7 mouse cellular contexts compared by ENCODE assay signal in the genomic region with DNA sequence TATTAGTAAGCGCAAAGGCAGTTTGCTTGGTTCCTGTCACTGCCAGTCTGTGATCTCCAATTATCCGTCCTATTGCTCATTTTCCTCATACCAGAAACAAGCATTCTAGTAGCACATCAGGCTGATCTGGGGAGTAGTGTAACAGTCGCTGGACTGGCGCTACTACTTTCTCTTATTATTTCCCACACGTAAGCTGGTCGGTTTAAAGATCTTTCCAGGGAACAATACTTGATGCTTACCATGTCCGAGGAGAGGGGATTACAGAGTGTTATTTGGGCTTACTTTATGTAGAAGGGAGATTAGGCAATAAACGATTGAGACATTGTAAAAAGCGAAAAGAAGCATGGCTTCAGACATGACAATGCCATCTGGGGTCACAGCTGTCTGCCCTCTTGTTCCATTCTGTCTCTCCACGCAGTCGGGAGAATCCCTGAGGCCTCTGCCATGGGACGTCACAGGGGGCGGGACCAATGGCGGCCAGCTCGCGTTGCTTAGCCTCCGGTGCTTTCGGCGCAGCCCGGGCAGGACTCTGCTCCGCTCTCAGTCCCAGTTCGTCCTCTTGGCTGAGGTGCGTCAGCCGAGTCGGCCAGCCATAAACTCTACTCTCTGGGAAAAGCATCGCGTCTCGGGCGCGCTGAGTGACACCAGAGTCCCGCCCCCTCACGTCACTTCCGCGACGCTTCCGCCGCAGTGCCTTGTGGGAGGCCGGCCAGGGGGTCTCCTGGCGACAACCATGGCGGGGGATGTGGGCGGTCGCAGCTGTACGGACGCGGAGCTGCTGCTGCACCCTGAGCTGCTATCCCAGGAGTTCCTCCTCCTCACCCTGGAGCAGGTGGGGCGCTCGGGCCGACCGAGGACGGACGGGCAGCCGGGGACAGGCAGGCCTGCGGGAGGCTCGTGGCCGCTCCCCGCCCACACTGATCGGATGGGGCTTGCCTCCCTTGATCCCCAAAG. TPM values are rescaled to one million over a fixed set of nuclear protein-coding genes. Genes with fewer than 3 reads are reported as not detected.
DNase-seq lines count a peak whose midpoint lies in the region; ATAC-seq lines count a peak whose summit lies in the region.

A gene (minus strand): TSS at position 607 of the 954 bp plus-strand sequence.
A gene (plus strand): TSS at position 680 of the 954 bp plus-strand sequence.

- 1% methylated on average over 57 of the region's 57 CpGs for WGBS in intestine, embryonic 15.5 days
- under 1% methylated on average over 57 of the region's 57 CpGs for WGBS in midbrain, embryonic 11.5 days

- intact Hi-C loops in gastrocnemius, postnatal 36 days (cut with DNase I) = no loop called here
- intact Hi-C loops in left cerebral cortex, postnatal 36 days (cut with DNase I) = no loop called here

- peak within 1 kb of the TSS; percentile 100 for H3K27ac ChIP-seq in intestine, embryonic 15.5 days
- peak within 1 kb of the TSS; percentile 99 for H3K27ac ChIP-seq in midbrain, embryonic 11.5 days (ENCODE audit: low read depth, low read length)

- peak; percentile 95 for DNase-seq in adrenal gland, adult 2 months
- DNase-seq in embryo, embryonic 11.5 days (ENCODE audit: low read depth, low spot score) = peak; percentile 90
- peak; percentile 82 to 92 for DNase-seq in gastrocnemius, postnatal 36 days
- DNase-seq in left cerebral cortex, postnatal 36 days (ENCODE audit: low spot score in 2 of 2) = peak; percentile 95 to 96
- DNase-seq in midbrain, embryonic 11.5 days (ENCODE audit: low spot score, missing footprints) = peak; percentile 100
- DNase-seq in skeletal muscle tissue, adult 2 months (ENCODE audit: low read depth, low spot score) = peak; percentile 71

- H3K4me3 ChIP-seq in intestine, embryonic 15.5 days (replicated peaks) = peak within 1 kb of the TSS; percentile 75
- peak within 1 kb of the TSS; percentile 90 for H3K4me3 ChIP-seq in midbrain, embryonic 11.5 days (ENCODE audit: low read depth, low read length)

- no peaks in the 10 kb centered on the region for H3K36me3 ChIP-seq in intestine, embryonic 15.5 days
- no peaks in the 10 kb centered on the region for H3K36me3 ChIP-seq in midbrain, embryonic 11.5 days (ENCODE audit: control insufficient read depth, insufficient read depth, low read length)

- H3K4me2 ChIP-seq in intestine, embryonic 15.5 days (replicated peaks) = peak within 1 kb of the TSS; percentile 71
- H3K4me2 ChIP-seq in midbrain, embryonic 11.5 days = peak within 1 kb of the TSS; percentile 86

- peaks cover 3% of the 10 kb centered on the region; the same call in 1 of the 2 replicates for H3K4me1 ChIP-seq in intestine, embryonic 15.5 days (replicated peaks)
- H3K4me1 ChIP-seq in midbrain, embryonic 11.5 days (ENCODE audit: control insufficient read depth, insufficient read depth, low read length) = peaks cover 9% of the 10 kb centered on the region; the same call in 1 of the 2 replicates

- no peaks in the 10 kb centered on the region for H3K9me3 ChIP-seq in intestine, embryonic 15.5 days
- H3K9me3 ChIP-seq in midbrain, embryonic 11.5 days (ENCODE audit: control insufficient read depth, low read length) = no peaks in the 10 kb centered on the region

- H3K27me3 ChIP-seq in intestine, embryonic 15.5 days (replicated peaks) = no peaks in the 10 kb centered on the region
- H3K27me3 ChIP-seq in midbrain, embryonic 11.5 days (ENCODE audit: control insufficient read depth, insufficient read depth, low read length) = peaks cover 10% of the 10 kb centered on the region; the same call in 1 of the 2 replicates

- peak; percentile 99 for ATAC-seq in intestine, embryonic 15.5 days
- peak; percentile 97 for ATAC-seq in midbrain, embryonic 11.5 days (ENCODE audit: low FRiP score)

- peak within 1 kb of the TSS; percentile 92 for H3K9ac ChIP-seq in intestine, embryonic 15.5 days
- peak within 1 kb of the TSS; percentile 96 for H3K9ac ChIP-seq in midbrain, embryonic 11.5 days (ENCODE audit: low read length)

RNA-seq across cellular contexts. Expression of the first gene that starts in this region (rescaled TPM):
- 10 to 100 TPM; 31.7 to 32.2 TPM for total RNA-seq in adrenal gland, adult 2 months (2021)
- 20.4 and 21.2 TPM in 2 replicates for polyA plus RNA-seq in adrenal gland, adult 2 months (2012; rRNA removed)
- total RNA-seq in gastrocnemius, postnatal 36 days (2021) = 10 to 100 TPM in 1 of 2 experiments, 1 to 10 TPM in 1; 9.9 to 11.7 TPM
- 8.3 and 9.1 TPM in 2 replicates for polyA plus RNA-seq in intestine, embryonic 15.5 days (2015; fragmentation: Nextera tagmentation; extraction: Ambion mirVana)
- total RNA-seq in left cerebral cortex, postnatal 36 days (2021) = 10 to 100 TPM; 43.2 to 44.3 TPM
- 13.3 and 13.8 TPM in 2 replicates for polyA plus RNA-seq in midbrain, embryonic 11.5 days (2014; fragmentation: Nextera tagmentation; extraction: Ambion mirVana)

RNA-seq across cellular contexts. Expression of the second gene that starts in this region (rescaled TPM):
- 10 to 100 TPM; 15.3 to 16.5 TPM for total RNA-seq in adrenal gland, adult 2 months (2021)
- polyA plus RNA-seq in adrenal gland, adult 2 months (2012; rRNA removed) = 1.6 TPM in 2 replicates
- total RNA-seq in gastrocnemius, postnatal 36 days (2021) = 10 to 100 TPM; 13.7 to 14.3 TPM
- 23.2 and 25.8 TPM in 2 replicates for polyA plus RNA-seq in intestine, embryonic 15.5 days (2015; fragmentation: Nextera tagmentation; extraction: Ambion mirVana)
- total RNA-seq in left cerebral cortex, postnatal 36 days (2021) = 10 to 100 TPM; 23.4 to 23.5 TPM
- 41.7 and 48.1 TPM in 2 replicates for polyA plus RNA-seq in midbrain, embryonic 11.5 days (2014; fragmentation: Nextera tagmentation; extraction: Ambion mirVana)

Comparison
In these comparisons a context has a peak if more than half of its experiments do, and no peak if none do; other contexts are left out.
1. Peak in every context shown above with its lines: DNase-seq, ATAC-seq, H3K4me3 ChIP-seq and H3K27ac ChIP-seq.